Mouse (Mus musculus): ENCODE measurements around the gene Cphx3. TPM values are rescaled to one million over a fixed set of nuclear protein-coding genes. Genes with fewer than 3 reads are reported as not detected.

Cphx3 gene
- polyA plus RNA-seq, 1 experiment from 2014 or later, result not detected

Other genes with a start within 250 kb of the Cphx3 start
- gene Anxa11, start 240.1 kb upstream of the Cphx3 start, polyA plus RNA-seq (2015; fragmentation: Nextera tagmentation; extraction: Ambion mirVana), result 3.1 and 3.6 TPM in 2 replicates
- not detected in 2 replicates for gene Plac9a, start 179.2 kb upstream of the Cphx3 start, polyA plus RNA-seq (2015; fragmentation: Nextera tagmentation; extraction: Ambion mirVana)
- gene Tmem254a, start 154.6 kb upstream of the Cphx3 start, polyA plus RNA-seq (2015; fragmentation: Nextera tagmentation; extraction: Ambion mirVana), result 4.1 and 8.0 TPM in 2 replicates
- not detected in 2 replicates for gene Cphx1, start 144.0 kb upstream of the Cphx3 start, polyA plus RNA-seq (2015; fragmentation: Nextera tagmentation; extraction: Ambion mirVana)
- 1.4 and 1.9 TPM in 2 replicates for gene Duxbl1, start 103.7 kb upstream of the Cphx3 start, polyA plus RNA-seq (2015; fragmentation: Nextera tagmentation; extraction: Ambion mirVana)
- 10.0 and 11.9 TPM in 2 replicates for gene Gm9780, start 39.6 kb upstream of the Cphx3 start, polyA plus RNA-seq (2015; fragmentation: Nextera tagmentation; extraction: Ambion mirVana)
- 19.5 and 21.6 TPM in 2 replicates for gene Tmem254c, start 14.9 kb upstream of the Cphx3 start, polyA plus RNA-seq (2015; fragmentation: Nextera tagmentation; extraction: Ambion mirVana)
- gene Cphx2, start 781 bp upstream of the Cphx3 start, polyA plus RNA-seq (2015; fragmentation: Nextera tagmentation; extraction: Ambion mirVana), result not detected in 2 replicates
- 0.56 and 3.1 TPM in 2 replicates for gene Duxbl2, start 36.1 kb downstream of the Cphx3 start, polyA plus RNA-seq (2015; fragmentation: Nextera tagmentation; extraction: Ambion mirVana)
- 4.1 and 6.1 TPM in 2 replicates for gene Plac9b, start 100.2 kb downstream of the Cphx3 start, polyA plus RNA-seq (2015; fragmentation: Nextera tagmentation; extraction: Ambion mirVana)
- gene Tmem254b, start 124.7 kb downstream of the Cphx3 start, polyA plus RNA-seq (2015; fragmentation: Nextera tagmentation; extraction: Ambion mirVana), result 32.6 and 35.2 TPM in 2 replicates
- gene Duxbl3, start 175.7 kb downstream of the Cphx3 start, polyA plus RNA-seq (2015; fragmentation: Nextera tagmentation; extraction: Ambion mirVana), result 0.39 and 2.7 TPM in 2 replicates

Measured in hindbrain, embryonic 15.5 days (tissue).